Mouse (Mus musculus): ENCODE data around the gene 1500009C09Rik.

The 1500009C09Rik gene

GRCm38 (mm10) chr15:82252097-82252496, at the start of gene 1500009C09Rik:
Gene 1500009C09Rik, plus strand, starts transcription at chr15:82252397.
- DNase-seq = no peak

GRCm38 (mm10) chr15:82203090-82203489, 49.1 kb upstream of the 1500009C09Rik start:
- no peak for DNase-seq

GRCm38 (mm10) chr15:82203611-82204351, 48.4 kb upstream of the 1500009C09Rik start:
- no peak for DNase-seq

- no peak for DNase-seq
Measured at GRCm38 (mm10) chr15:82204680-82205371, 47.4 kb upstream of the 1500009C09Rik start.

GRCm38 (mm10) chr15:82206365-82207104, 45.7 kb upstream of the 1500009C09Rik start:
- peak in 1 of 2 experiments; percentile 18 for DNase-seq

- DNase-seq = no peak
Measured at GRCm38 (mm10) chr15:82207105-82207459, 45.1 kb upstream of the 1500009C09Rik start.

- no peak for DNase-seq
Measured at GRCm38 (mm10) chr15:82207504-82208219, 44.5 kb upstream of the 1500009C09Rik start.

GRCm38 (mm10) chr15:82208307-82208706, 43.9 kb upstream of the 1500009C09Rik start:
- no peak for DNase-seq

- DNase-seq = no peak
Measured at GRCm38 (mm10) chr15:82209295-82210050, 42.7 kb upstream of the 1500009C09Rik start.

GRCm38 (mm10) chr15:82210801-82211200, 41.4 kb upstream of the 1500009C09Rik start:
- DNase-seq = no peak

- no peak for DNase-seq
Measured at GRCm38 (mm10) chr15:82211281-82211680, 40.9 kb upstream of the 1500009C09Rik start.

GRCm38 (mm10) chr15:82211911-82212751, 40.1 kb upstream of the 1500009C09Rik start:
- no peak for DNase-seq

- no peak for DNase-seq
Measured at GRCm38 (mm10) chr15:82212752-82213063, 39.5 kb upstream of the 1500009C09Rik start, which contains the start of gene Shisa8. Gene Shisa8, minus strand, starts transcription at chr15:82212815.

- DNase-seq = no peak
Measured at GRCm38 (mm10) chr15:82213222-82213621, 39.0 kb upstream of the 1500009C09Rik start.

- DNase-seq = no peak
Measured at GRCm38 (mm10) chr15:82215332-82216046, 36.7 kb upstream of the 1500009C09Rik start.

GRCm38 (mm10) chr15:82216142-82216827, 35.9 kb upstream of the 1500009C09Rik start:
- no peak for DNase-seq

GRCm38 (mm10) chr15:82217039-82217438, 35.2 kb upstream of the 1500009C09Rik start:
- no peak for DNase-seq

- DNase-seq = no peak
Measured at GRCm38 (mm10) chr15:82217980-82218379, 34.2 kb upstream of the 1500009C09Rik start.

- no peak for DNase-seq
Measured at GRCm38 (mm10) chr15:82218778-82219666, 33.2 kb upstream of the 1500009C09Rik start.

Data from kidney, postnatal 25 days (tissue).